Mouse (Mus musculus) olfactory bulb, adult 2 months (tissue): ENCODE measurements around the gene Cdh4.

Source experiments
- CTCF ChIP-seq: fragments of 200-500 bp; IDR thresholded peaks from 2 replicates; pipeline ENCODE4 v1.5.1; 2012; ENCODE audit warnings: low read depth, mild to moderate bottlenecking, low read length, moderate library complexity; ENCODE audit not compliant: insufficient read depth
- POLR2A ChIP-seq: fragments of 200-500 bp; IDR thresholded peaks from 2 replicates; pipeline ENCODE4 v1.6.1; 2012; ENCODE audit warnings: mild to moderate bottlenecking, low read depth, low read length, moderate library complexity; ENCODE audit not compliant: insufficient read depth

GRCm38 (mm10) chr2:179510439-179510838, 68.2 kb downstream of the Cdh4 start:
- no peak for TF ChIP-seq POLR2A
- TF ChIP-seq CTCF, result no peak
